Mouse (Mus musculus) T-cell, adult 2 months (primary cell): ENCODE measurements at regions not wholly inside any gene's neighbourhood (a gene's known extent, or its start where the extent isn't known, plus 50 kb on each side); places are given as distances from the start of the nearest gene placed in this dataset.

Experiments
- DNase-seq: peaks from one replicate; pipeline ENCODE4 v3.0.0; 2022; ENCODE audit warnings: low spot score

- DNase-seq, result no peak
These were observed 183.1 kb upstream of the Usp25 start for GRCm38 (mm10) chr16:76830371-76830770.

GRCm38 (mm10) chr16:76827674-76828441 is 185.6 kb upstream of the Usp25 start:
- DNase-seq, result no peak

GRCm38 (mm10) chr16:76821261-76821660 is 192.2 kb upstream of the Usp25 start:
- DNase-seq, result no peak

GRCm38 (mm10) chr16:76816056-76816885 is 197.2 kb upstream of the Usp25 start:
- no peak for DNase-seq

GRCm38 (mm10) chr16:76803725-76804124 is 209.8 kb upstream of the Usp25 start:
- DNase-seq, result no peak

GRCm38 (mm10) chr16:76786405-76787155 is 226.9 kb upstream of the Usp25 start:
- no peak for DNase-seq

GRCm38 (mm10) chr16:76782656-76783055 is 230.8 kb upstream of the Usp25 start:
- DNase-seq, result no peak

GRCm38 (mm10) chr16:76775790-76776189 is 237.7 kb upstream of the Usp25 start:
- DNase-seq, result no peak

- no peak for DNase-seq
These were observed 239.5 kb upstream of the Usp25 start for GRCm38 (mm10) chr16:76774032-76774431.

- no peak for DNase-seq
These were observed 240.0 kb upstream of the Usp25 start for GRCm38 (mm10) chr16:76773466-76773865.

- DNase-seq, result peak; percentile 55
These were observed 244.9 kb upstream of the Usp25 start for GRCm38 (mm10) chr16:76768607-76769006.

- no peak for DNase-seq
These were observed 246.9 kb upstream of the Usp25 start for GRCm38 (mm10) chr16:76766636-76767035.

- DNase-seq, result peak; percentile 9
These were observed 248.0 kb upstream of the Usp25 start for GRCm38 (mm10) chr16:76765536-76765935.

- no peak for DNase-seq
These were observed 248.5 kb upstream of the Usp25 start for GRCm38 (mm10) chr16:76764994-76765393.

- DNase-seq, result no peak
These were observed 250.8 kb upstream of the Usp25 start for GRCm38 (mm10) chr16:76762619-76763283.

GRCm38 (mm10) chr16:76761848-76762247 is 251.7 kb upstream of the Usp25 start:
- no peak for DNase-seq

- DNase-seq, result no peak
These were observed 252.5 kb upstream of the Usp25 start for GRCm38 (mm10) chr16:76761004-76761403.

- DNase-seq, result no peak
These were observed 258.6 kb upstream of the Usp25 start for GRCm38 (mm10) chr16:76754871-76755270.

- DNase-seq, result no peak
These were observed 267.1 kb upstream of the Usp25 start for GRCm38 (mm10) chr16:76746385-76746784.

GRCm38 (mm10) chr16:76741141-76741540 is 272.4 kb upstream of the Usp25 start:
- no peak for DNase-seq

GRCm38 (mm10) chr16:76725991-76726390 is 287.5 kb upstream of the Usp25 start:
- DNase-seq, result no peak

- no peak for DNase-seq
These were observed 288.2 kb upstream of the Usp25 start for GRCm38 (mm10) chr16:76725271-76725670.
